Mouse (Mus musculus): ENCODE measurements around the gene C730034F03Rik. TPM values are rescaled to one million over a fixed set of nuclear protein-coding genes. Genes with fewer than 3 reads are reported as not detected.
"Not testable (repeated sequence)": the region's sequence is repeated elsewhere in the genome, so short reads cannot be mapped to it uniquely, and the experiment has no call there.

C730034F03Rik gene
- 2.5 and 5.1 TPM in 2 replicates for polyA plus RNA-seq (2015; fragmentation: Nextera tagmentation; extraction: Ambion mirVana)

- DNase-seq (ENCODE audit: low spot score), result peak; percentile 93
These were observed at the start of gene C730034F03Rik, which contains the start of the genes Gm44502 and Chkb for GRCm38 (mm10) chr15:89429352-89430221. TSS of gene C730034F03Rik (plus strand) at chr15:89429589. TSS of gene Gm44502 (minus strand) at chr15:89429696. TSS of gene Chkb (minus strand) at chr15:89429908.

- no peak for DNase-seq (ENCODE audit: low spot score)
These were observed 44.8 kb upstream of the C730034F03Rik start, which contains the start of gene Klhdc7b for GRCm38 (mm10) chr15:89384617-89385016. TSS of gene Klhdc7b (plus strand) at chr15:89384917.

GRCm38 (mm10) chr15:89387127-89387526 lies 42.3 kb upstream of the C730034F03Rik start:
- peak; percentile 29 for DNase-seq (ENCODE audit: low spot score)

DNA sequence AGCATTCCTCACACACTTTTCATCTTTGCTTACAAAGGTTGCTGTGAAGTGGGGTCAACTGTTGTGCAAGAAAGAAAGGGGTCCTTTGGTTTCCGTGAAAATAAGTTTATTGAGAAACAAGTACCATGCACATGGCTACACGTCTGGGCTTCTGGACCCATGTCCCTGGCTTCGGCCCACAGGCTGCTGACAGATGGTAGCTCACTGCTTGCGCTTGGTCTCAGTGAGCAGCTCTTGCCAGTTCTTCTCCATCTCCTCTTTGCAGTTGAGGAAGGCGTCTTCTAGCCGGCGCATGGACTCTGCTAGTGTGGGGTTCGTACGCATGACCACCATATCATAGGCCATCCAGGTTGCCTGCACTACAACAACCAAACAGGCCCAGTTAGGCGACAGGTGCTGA lies 39.3 kb upstream of the C730034F03Rik start:
- no peak for DNase-seq (ENCODE audit: low spot score)

GRCm38 (mm10) chr15:89396883-89397282 lies 32.5 kb upstream of the C730034F03Rik start:
- no peak for DNase-seq (ENCODE audit: low spot score)

- DNase-seq (ENCODE audit: low spot score), result no peak
These were observed 31.2 kb upstream of the C730034F03Rik start for GRCm38 (mm10) chr15:89398146-89398545.

GRCm38 (mm10) chr15:89399716-89400115 lies 29.7 kb upstream of the C730034F03Rik start:
- no peak for DNase-seq (ENCODE audit: low spot score)

DNA sequence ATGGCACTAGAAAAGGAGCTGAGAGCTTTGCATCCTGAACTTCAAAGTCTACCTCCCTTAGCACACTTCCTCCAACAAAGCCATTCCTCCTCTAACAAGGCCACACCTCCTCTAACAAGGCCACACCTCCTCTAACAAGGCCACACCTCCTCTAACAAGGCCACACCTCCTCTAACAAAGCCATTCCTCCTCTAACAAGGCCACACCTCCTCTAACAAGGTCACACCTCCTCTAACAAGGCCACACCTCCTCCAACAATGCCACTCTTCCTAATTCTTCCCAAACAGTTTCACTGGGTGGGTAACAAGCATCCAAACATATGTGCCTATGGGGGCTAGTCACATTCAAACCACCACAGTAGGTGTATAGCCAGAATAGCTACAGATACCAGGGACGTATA lies 26.9 kb upstream of the C730034F03Rik start:
- no peak for DNase-seq (ENCODE audit: low spot score)

- DNase-seq (ENCODE audit: low spot score), result no peak
These were observed 24.4 kb upstream of the C730034F03Rik start for GRCm38 (mm10) chr15:89404831-89405623.

DNA sequence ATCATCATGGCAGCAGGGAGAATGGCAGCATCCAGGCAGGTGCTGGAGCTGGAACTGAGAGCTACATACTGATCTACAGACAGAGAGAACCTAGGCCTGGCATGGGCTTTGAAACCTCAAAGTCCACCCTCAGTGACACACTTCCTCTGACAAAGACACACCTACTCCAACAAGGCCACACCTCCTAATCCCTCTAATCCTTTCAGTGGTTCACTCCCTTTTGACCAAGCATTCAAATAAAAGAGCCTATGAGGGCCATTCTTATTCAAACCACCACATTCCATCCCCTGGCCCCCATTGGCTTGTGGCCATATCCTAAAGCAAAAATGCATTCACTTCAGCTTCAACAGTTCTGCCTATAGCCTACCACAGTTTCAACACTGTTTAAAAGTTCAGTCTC lies 22.7 kb upstream of the C730034F03Rik start:
- no peak for DNase-seq (ENCODE audit: low spot score)

DNA sequence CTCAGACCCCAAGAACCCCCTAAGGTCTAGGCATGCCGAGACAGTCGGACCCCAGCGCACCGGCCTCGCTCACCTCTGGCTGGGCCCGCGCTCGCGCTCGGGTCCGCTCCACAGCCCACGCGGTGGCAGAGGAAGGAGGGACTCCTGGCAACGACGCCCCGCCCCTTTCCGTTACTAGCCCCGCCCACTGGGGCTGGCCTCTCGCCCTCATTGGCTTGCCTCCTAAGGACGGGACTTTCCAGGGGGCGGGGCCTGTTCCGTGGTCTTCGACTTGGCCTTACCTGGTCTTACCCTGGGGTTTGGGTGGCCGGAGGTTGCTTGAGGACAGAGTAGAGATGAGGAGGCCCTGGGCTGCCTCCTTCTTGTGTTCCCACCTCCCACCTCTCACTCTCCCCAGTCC lies 19.3 kb upstream of the C730034F03Rik start, which contains the start of gene Syce3:
TSS of gene Syce3 (minus strand) at position 386 of the 400 bp plus-strand sequence.
- no peak for DNase-seq (ENCODE audit: low spot score)

DNA sequence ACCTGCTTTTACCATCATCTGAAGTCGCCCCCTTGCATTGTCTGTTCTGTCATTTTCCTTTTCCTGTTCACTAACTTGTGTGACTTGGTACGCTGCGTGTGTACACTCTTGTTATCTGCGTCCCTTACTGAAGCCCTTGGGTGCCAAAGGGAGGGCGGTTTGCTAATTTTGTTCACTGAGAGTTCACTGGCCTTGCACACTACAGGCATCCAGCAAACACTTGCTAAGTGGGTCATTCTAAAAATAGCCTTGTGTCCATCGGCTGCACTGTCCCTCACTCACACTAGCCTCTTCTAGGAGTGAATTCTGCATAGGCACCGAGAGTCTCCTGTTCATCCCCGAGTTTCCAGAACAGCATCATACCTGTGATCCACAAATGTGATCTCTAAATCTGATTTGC lies 14.1 kb upstream of the C730034F03Rik start:
- no peak for DNase-seq (ENCODE audit: low spot score)

GRCm38 (mm10) chr15:89421938-89422337 lies 7.5 kb upstream of the C730034F03Rik start:
- DNase-seq (ENCODE audit: low spot score), result no peak

- no peak for DNase-seq (ENCODE audit: low spot score)
These were observed 4.8 kb upstream of the C730034F03Rik start for GRCm38 (mm10) chr15:89424621-89425020.

DNA sequence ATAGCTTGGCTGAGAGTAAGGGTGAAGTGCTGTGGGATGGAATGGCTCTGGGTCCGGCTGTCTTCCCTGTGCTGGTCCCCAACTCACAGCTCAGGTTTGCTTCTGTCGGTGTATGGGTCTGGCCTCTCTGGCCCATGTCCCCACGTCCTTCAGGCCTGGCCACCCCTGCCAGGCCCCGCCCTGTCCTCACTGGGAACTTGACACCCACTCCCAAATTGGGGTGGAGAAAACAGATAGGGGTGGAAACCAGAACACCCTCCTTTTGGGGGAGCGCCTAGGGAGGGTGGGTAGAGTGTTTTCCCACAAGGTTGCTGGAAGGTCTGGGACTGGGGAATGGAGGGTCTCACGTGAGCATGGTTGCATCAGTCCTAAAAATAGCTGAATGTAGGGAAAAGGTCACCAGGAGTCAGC lies 3.7 kb upstream of the C730034F03Rik start, which contains the start of gene Cpt1b:
TSS of gene Cpt1b (minus strand) at position 153 of the 411 bp plus-strand sequence.
- DNase-seq (ENCODE audit: low spot score), result no peak

GRCm38 (mm10) chr15:89426716-89427115 lies 2.7 kb upstream of the C730034F03Rik start:
- DNase-seq (ENCODE audit: low spot score), result no peak

GRCm38 (mm10) chr15:89428136-89428790 lies 1.1 kb upstream of the C730034F03Rik start:
- DNase-seq (ENCODE audit: low spot score), result no peak

DNA sequence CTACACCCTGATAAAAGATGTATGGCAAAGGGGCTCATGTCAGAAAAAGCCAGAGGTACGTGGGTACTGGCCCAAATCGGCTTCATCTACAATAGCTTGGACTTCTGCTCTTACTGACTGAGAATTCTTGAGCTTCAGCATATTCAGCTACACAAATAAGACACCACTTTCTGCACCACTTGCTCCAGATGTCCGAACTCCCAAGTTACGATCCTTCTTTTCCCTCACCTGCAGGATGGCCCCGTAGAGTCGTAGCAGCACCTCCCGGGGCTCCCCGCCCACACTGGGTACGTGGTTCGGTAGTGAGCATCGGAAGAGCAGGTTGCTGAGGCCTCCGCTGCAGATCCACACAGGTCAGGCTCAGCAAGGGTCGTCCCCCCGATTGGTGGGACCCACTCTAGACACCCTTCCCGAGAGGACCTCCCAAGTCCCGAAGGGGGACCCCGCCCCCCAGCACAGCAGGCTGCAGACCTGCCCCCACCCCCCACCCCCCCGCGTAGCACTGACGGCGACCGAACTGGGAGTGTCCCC lies 503 bp upstream of the C730034F03Rik start:
- no peak for DNase-seq (ENCODE audit: low spot score)

DNA sequence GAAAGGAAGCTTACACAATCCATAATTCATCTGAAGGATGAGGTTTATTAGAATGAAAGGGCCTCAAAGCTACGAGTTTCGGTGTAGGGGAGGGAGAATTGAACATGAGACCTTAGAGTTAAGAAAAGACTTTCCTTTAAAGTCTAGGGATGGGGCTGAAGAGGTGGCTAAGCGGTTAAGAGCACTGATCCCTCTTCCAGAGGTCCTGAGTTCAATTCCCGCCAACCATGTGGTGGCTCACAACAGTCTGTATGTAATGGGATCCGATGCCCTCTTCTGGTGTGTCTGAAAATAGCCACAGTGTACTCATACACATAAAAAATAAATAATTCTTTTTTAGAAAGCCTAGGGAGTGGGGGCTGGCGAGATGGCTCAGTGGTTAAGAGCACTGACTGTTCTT lies 952 bp downstream of the C730034F03Rik start:
- DNase-seq (ENCODE audit: low spot score), result no peak

DNA sequence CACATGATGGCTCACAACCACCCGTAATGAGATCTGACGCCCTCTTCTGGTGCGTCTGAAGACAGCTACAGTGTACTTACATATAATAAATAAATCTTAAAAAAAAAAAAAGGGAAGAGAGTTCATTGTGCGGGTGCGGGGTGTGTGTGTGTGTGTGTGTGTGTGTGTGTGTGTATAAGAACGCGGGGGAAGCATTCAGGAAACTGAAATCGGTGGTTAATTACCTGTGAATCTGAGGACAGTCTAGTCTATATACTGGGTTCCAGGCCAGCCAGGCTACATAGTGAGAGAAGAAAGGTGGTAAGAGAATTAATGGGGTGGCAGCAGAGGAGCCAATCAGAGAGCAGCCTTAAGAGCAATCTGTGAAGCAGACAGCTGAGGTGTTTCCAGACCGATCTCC lies 1.4 kb downstream of the C730034F03Rik start:
- DNase-seq (ENCODE audit: low spot score), result not testable (repeated sequence)

DNA sequence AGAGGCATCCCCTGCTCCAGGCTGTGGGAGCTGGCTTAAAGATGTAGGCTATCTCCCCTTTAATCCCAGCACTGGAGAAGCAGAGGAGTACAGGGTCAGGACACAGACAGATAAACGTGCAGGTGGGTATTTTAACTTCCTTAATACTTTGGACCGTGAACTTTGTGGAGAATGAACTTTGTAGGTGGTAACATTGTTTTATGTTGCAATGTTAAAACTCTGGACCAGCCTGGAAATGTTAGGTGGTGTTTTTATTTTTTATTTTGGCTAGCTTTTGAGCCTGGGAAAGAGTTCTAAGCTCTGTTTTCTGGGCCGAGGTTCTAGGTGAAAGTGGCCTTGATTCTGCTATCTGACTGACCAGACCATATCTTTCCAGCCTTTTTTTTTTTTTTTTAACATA lies 1.9 kb downstream of the C730034F03Rik start:
- DNase-seq (ENCODE audit: low spot score), result no peak
